ENCODE assay signal across 19 mouse cellular contexts in genomic region chr6:136708597-136708996, GRCm38 (mm10). TPM values are rescaled to one million over a fixed set of nuclear protein-coding genes. Genes with fewer than 3 reads are reported as not detected.
"Had no signal": no experiment of that assay in that cellular context is flagged by ENCODE, and none has a peak within 500 bp of the region (broad histone marks: within the 10 kb centered on the region; RNA-seq: fewer than 3 reads in every experiment).

No protein-coding gene starts in this region.

- H3K27ac ChIP-seq: liver, embryonic 14.5 days; midbrain, embryonic 13.5 days; midbrain, embryonic 15.5 days; neural tube, embryonic 13.5 days; neural tube, embryonic 15.5 days had no signal

- H3K36me3 ChIP-seq: midbrain, embryonic 13.5 days; midbrain, embryonic 15.5 days; neural tube, embryonic 13.5 days; neural tube, embryonic 15.5 days had no signal

- H3K27me3 ChIP-seq: megakaryocyte, embryonic 14.5 days; midbrain, embryonic 13.5 days; midbrain, embryonic 15.5 days; neural tube, embryonic 13.5 days; neural tube, embryonic 15.5 days had no signal

- H3K9me3 ChIP-seq: midbrain, embryonic 13.5 days; midbrain, embryonic 15.5 days; neural tube, embryonic 13.5 days; neural tube, embryonic 15.5 days had no signal

- H3K4me2 ChIP-seq: lung, embryonic 14.5 days; midbrain, embryonic 11.5 days; midbrain, embryonic 13.5 days; midbrain, embryonic 15.5 days; neural tube, embryonic 13.5 days; neural tube, embryonic 15.5 days had no signal

- DNase-seq: lung, adult 18-20 months; lung, embryonic 14.5 days; lung, postnatal 10 days; lung, postnatal 4 days; right cerebral cortex, postnatal 14 days; right cerebral cortex, postnatal 4 days; spleen, adult 18-20 months; thymus, adult 18-20 months; thymus, postnatal 14 days; thymus, postnatal 36 days had no signal

- ATAC-seq: midbrain, embryonic 13.5 days; midbrain, embryonic 15.5 days had no signal

- H3K4me3 ChIP-seq: megakaryocyte, embryonic 14.5 days; midbrain, embryonic 13.5 days; midbrain, embryonic 15.5 days; myocyte; neural tube, embryonic 13.5 days; neural tube, embryonic 15.5 days had no signal

- H3K9ac ChIP-seq: liver, embryonic 14.5 days; lung, embryonic 14.5 days; midbrain, embryonic 13.5 days; midbrain, embryonic 15.5 days; neural tube, embryonic 13.5 days; neural tube, embryonic 15.5 days had no signal

- H3K4me1 ChIP-seq: megakaryocyte, embryonic 14.5 days; midbrain, embryonic 13.5 days; midbrain, embryonic 15.5 days; neural tube, embryonic 13.5 days; neural tube, embryonic 15.5 days had no signal

RNA-seq across cellular contexts. Expression of gene Plbd1, which starts 46.9 kb away (rescaled TPM):
- total RNA-seq: midbrain, postnatal 0 days had no signal
